Mouse (Mus musculus): ENCODE data around the gene Trp53i11.

DNA sequence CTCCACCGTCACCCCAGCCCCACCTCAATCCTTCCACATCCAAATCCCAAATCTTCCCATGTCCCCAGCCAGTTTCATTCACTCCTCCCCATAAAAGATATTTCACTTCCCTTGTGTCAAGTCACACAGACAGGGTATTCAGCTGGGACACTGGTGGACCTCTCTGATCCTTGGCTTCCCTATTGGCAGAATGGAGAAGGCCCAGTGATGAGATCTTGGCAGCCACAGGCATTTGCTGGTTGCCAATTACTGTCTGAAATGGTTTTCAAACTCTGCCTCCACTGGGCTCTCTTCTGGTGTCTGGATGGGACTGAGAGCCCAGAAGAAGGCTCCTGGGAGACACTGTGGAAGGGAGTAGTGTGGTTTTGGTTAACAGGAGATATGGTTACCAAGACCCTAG, 33.5 kb upstream of the Trp53i11 start:
- TF ChIP-seq POLR2A (IDR thresholded peaks at IDR 0.05; ENCODE audit: insufficient read length, low read depth) (no peak), MAX (IDR thresholded peaks at IDR 0.05; ENCODE audit: low read depth) (no peak), POLR2AphosphoS2 (IDR thresholded peaks at IDR 0.05; ENCODE audit: insufficient read length, low read depth) (no peak), CEBPB (IDR thresholded peaks at IDR 0.05; ENCODE audit: insufficient read depth, poor library complexity, severe bottlenecking) (no peak), REST (IDR thresholded peaks at IDR 0.05; ENCODE audit: insufficient read depth, insufficient read length) (no peak), E2F4 (IDR thresholded peaks at IDR 0.05; ENCODE audit: insufficient read depth) (no peak), TCF12 (IDR thresholded peaks at IDR 0.05; ENCODE audit: insufficient read depth, poor library complexity, severe bottlenecking) (no peak)

Measured in myocyte (in vitro differentiated cells).